Mouse (Mus musculus) liver (tissue): Measurements from ENCODE around the gene Vamp4.
"Not testable (repeated sequence)": the region's sequence is repeated elsewhere in the genome, so short reads cannot be mapped to it uniquely, and the experiment has no call there.

Experiments
- DNase-seq: peaks from one replicate; pipeline ENCODE4 v3.0.0-alpha.2; 2020; ENCODE audit warnings: mixed read lengths

The Vamp4 gene

GRCm38 (mm10) chr1:162590415-162590997 is 20.2 kb downstream of the Vamp4 start:
- DNase-seq: peak; percentile 44

DNA sequence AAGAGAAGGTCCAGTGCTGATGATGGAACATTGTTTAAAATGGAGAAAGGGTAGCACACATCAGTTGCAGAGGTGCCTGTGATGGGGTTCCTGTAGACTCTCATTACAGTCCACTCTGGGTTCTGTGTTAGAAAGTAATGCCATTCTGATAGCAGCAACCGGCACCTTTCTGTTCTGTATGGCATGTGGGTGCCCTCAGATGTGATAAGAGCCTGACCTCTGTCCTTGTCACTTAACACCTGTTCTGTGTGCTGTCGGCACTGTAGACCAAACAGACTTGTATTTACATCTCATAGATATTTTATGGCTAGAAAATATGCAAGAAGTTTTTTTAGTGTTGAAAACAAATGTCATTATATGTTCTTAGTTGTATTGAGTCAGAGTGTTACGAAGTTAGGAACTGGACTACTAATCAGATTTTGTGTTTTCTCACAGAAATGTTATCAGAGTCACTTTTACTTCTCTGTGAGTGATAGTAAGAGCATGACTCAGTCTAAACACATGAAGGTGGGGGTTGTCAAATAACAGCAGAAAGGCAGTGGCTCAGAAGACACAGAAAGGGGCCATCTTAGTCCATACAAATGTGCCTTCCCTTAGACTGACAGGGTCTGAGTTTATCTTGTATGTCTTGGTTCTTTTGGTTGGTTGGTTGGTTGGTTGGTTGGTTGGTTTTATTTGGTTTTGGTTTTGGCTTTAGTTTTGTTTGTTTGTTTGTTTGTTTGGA is 27.2 kb downstream of the Vamp4 start:
- no peak for DNase-seq

DNA sequence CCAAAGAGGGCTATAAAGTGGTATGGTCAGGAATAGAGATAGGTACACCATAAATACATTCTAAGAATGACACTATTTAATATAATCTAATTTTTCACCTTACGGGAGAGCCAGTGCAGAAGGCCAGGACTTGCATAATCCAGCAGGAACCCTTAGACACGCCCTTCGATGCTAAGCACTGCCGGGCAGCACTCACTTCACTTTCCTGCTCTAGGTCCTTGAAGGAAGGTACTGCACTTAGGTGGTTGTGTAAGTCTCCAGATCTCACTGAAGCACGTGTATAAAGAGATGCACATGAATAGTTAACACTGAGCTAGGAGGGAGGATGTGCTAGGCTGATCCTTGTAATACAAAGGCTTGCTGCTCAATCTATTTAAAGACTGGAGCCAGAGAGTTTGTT is 29.3 kb downstream of the Vamp4 start:
- no peak for DNase-seq

DNA sequence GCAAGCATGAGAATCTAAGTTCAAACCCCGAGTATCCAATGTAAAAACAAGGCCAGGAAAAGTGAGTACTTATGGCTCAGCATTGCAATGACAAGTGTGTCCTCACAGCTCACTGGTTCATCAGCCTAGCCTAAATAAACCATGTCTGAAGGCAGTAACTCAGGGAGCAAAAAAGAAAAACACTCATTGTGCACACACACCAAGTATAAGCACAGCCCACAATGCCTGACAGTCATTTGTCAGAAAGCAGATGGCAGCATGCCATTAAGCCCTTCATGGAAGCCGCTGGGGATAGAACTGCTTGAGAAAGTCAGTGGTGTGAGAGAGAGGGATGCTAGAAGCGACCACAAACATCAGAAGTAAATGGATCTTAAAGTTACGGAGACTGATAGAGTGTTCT is 31.0 kb downstream of the Vamp4 start:
- no peak for DNase-seq

DNA sequence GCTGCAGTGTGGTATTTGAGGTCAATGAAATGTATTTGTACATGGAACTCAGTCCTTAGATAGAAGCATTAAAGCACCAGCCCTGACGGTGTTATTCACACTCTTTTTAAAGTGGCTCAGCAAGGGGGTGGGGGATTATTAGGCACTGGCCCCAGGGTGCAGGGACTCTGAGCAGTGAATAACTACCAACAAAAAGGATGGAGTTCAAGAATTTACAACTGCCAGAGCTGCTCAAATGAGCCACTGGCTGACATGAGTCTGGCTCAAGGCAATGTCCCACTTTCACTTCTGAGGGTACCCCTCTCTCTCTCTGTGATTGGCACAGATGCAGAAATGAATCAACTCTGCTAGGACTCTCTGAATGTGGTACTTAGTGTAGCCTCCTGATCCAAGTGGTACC is 37.8 kb downstream of the Vamp4 start:
- no peak for DNase-seq

DNA sequence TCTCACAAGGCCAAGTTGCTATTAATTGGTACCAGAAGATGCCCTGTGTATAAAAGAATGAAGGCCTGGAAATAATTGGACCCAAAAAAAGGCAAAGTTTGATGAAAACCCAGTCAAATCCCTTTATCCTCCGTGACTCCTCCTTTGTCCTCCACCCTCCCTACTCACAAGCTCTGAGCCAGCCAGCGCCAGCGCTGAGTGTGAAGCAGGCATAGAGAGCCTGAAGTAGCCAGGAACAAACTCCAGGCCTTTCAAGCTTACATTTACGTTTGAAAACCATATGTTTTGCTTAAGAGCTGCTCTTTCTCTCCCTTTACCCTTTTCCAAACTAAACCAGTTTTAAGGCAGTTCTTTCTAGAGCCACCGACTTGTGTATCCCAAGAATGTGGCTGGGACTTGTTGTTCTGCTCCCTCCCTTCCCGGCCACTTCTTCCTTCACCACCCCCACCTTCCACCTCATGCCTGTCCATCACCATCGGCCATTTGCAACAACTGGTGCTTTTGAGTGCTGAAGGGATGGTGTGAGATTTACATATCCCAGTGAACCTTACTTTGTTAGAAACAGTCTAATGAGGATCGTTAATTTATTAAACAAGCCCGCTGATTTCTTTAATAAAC is 39.4 kb downstream of the Vamp4 start:
- no peak for DNase-seq

- DNase-seq: no peak
These were observed 40.9 kb downstream of the Vamp4 start for GRCm38 (mm10) chr1:162611191-162611590.

DNA sequence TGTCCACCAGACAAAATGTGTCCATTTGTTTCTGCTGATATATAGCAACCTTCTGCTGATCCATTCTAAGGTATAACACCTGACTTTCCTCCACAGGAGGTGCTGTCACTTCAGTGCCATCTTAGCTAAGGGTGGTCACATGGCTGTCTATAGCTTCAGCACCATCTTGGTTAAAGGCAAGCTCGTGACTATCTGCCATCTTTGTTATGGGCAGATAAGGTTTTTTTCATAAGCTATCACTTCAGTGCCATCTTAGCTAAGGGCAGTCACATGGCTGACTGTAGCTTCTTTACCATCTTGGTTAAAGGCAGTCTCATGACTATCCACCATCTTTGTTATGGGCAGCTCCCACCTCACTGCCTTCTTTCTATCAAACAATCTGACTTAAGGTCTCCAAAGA is 45.2 kb downstream of the Vamp4 start:
- no peak for DNase-seq

GRCm38 (mm10) chr1:162620487-162620886 is 50.2 kb downstream of the Vamp4 start:
- DNase-seq: peak; percentile 20

GRCm38 (mm10) chr1:162623895-162624294 is 53.6 kb downstream of the Vamp4 start:
- no peak for DNase-seq

DNA sequence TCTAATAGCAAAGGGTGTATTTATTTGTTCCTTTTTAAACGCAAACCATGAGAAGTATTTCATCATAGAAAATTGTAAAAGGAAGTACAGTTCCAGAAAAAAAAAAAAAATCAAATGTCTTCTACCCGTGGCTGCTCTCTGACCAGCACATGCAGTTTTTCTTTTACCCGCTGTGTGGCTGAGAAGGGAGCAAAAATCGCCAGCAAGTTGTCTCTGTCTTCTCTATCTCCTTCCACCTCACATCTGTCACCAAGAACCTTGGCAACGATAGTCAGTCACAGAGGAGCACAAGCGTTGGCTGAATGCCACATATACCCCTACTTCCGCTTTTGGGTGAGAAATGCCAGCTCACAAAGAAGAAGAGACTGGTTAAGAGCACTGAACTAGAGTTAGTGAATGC is 54.9 kb downstream of the Vamp4 start:
- DNase-seq: no peak

GRCm38 (mm10) chr1:162627821-162628220 is 57.5 kb downstream of the Vamp4 start:
- not testable (repeated sequence) for DNase-seq

GRCm38 (mm10) chr1:162628326-162628725 is 58.0 kb downstream of the Vamp4 start:
- DNase-seq: not testable (repeated sequence)

DNA sequence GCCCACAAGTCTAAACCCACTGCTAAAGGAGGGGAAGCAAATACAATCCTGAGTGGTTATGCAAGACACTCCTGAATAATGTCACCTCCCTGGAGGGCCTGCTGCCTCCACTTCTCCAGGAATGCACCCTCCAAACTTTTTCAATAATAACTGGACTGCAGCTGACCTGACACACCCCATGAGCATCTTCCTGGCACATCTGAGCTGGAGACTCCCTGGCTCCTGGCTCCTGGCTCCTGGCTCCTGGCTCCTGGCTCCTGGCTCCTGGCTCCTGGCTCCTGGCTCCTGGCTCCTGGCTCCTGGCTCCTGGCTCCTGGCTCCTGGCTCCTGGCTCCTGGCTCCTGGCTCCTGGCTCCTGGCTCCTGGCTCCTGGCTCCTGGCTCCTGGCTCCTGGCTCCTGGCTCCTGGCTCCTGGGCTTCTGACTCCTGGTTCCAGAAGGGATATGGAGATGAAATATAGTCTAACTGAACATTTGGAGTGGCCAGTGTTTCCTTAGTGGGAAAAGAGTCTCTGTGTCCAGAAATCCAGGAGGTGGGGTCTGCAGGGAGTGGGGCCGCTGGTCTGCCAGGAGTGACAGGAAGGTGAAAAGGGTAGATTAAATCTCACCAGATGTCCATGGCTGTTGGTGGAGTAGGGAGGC is 65.1 kb downstream of the Vamp4 start:
- not testable (repeated sequence) for DNase-seq

GRCm38 (mm10) chr1:162636516-162636915 is 66.2 kb downstream of the Vamp4 start:
- DNase-seq: no peak

- no peak for DNase-seq
These were observed 68.2 kb downstream of the Vamp4 start for GRCm38 (mm10) chr1:162638535-162638934.

DNA sequence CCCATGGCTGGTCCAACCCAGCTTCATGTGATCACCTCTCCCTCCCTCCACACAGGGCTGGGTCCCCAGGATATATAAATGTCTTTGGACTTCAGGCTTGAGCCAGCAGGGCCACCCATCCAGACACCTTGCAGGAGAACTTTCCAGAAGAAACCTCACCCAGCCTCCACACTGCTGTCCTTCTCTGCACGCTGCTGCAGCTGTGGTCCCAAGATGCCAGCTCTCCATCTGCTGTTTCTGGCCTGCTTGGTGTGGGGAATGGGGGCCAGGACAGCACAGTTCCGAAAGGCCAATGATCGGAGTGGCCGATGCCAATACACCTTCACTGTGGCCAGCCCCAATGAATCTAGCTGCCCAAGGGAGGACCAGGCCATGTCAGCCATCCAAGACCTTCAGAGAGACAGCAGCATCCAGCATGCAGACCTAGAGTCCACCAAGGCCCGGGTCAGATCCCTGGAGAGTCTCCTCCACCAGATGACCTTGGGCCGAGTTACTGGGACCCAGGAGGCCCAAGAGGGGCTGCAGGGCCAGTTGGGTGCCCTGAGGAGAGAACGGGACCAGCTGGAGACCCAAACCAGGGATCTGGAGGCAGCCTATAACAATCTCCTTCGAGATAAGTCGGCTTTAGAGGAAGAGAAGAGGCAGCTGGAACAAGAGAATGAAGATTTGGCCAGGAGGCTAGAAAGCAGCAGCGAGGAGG is 68.9 kb downstream of the Vamp4 start, which contains the start of gene Myoc:
Gene Myoc (plus strand): TSS at position 105 of the 700 bp plus-strand sequence.
- no peak for DNase-seq

GRCm38 (mm10) chr1:162639861-162640260 is 69.5 kb downstream of the Vamp4 start:
- no peak for DNase-seq

GRCm38 (mm10) chr1:162642591-162642990 is 72.3 kb downstream of the Vamp4 start:
- no peak for DNase-seq

GRCm38 (mm10) chr1:162643752-162644151 is 73.4 kb downstream of the Vamp4 start:
- DNase-seq: no peak

GRCm38 (mm10) chr1:162646083-162646686 is 75.9 kb downstream of the Vamp4 start:
- DNase-seq: peak; percentile 20

DNA sequence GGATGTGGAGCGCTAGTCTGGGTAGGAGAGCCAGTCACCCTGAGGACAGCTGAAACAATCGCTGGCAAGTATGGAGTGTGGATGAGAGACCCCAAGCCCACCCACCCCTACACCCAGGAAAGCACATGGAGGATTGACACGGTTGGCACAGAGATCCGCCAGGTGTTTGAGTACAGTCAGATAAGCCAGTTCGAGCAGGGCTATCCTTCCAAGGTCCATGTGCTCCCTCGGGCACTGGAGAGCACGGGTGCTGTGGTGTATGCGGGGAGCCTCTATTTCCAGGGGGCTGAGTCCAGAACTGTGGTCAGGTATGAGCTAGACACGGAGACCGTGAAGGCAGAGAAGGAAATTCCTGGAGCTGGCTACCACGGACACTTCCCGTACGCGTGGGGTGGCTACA is 78.1 kb downstream of the Vamp4 start:
- no peak for DNase-seq
